In the genomic region with DNA sequence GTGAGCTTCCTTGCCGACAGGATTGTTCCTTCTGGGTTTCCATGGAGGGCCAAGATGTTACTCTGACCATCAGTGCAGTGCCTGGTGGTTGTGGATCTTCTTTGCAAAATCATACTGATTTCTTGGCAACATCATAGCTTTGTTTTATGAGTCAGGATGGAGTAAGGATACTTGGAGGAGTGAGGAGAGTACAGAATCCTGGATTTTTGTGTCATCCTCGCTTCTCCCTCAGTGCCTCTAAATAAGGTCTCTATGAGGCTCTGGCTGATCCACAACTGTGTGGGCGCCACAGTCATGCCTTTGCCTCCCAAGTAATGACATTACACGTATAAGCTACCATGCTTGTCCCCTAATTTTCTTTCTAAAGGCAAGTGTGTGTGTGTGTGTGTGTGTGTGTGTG, we compare ENCODE assay signal across 34 mouse cellular contexts. TPM values are rescaled to one million over a fixed set of nuclear protein-coding genes. Genes with fewer than 3 reads are reported as not detected.
DNase-seq lines count a peak whose midpoint lies in the region; ATAC-seq and TF ChIP-seq lines count a peak whose summit lies in the region.
"Had no signal": no experiment of that assay in that cellular context is flagged by ENCODE, and none has a peak within 500 bp of the region (broad histone marks: within the 10 kb centered on the region; RNA-seq: fewer than 3 reads in every experiment).

No protein-coding gene starts in this region.

- peaks cover 59% of the 10 kb centered on the region for H3K4me1 ChIP-seq in heart, embryonic 10.5 days
- H3K4me1 ChIP-seq in heart, adult 2 months (ENCODE audit: control insufficient read depth, insufficient read depth, low read length): peaks cover 16% of the 10 kb centered on the region
- H3K4me1 ChIP-seq in forebrain, embryonic 14.5 days (ENCODE audit: control insufficient read depth, insufficient read depth, low read length): peaks cover 18% of the 10 kb centered on the region; the same call in 1 of the 2 replicates

- no peak overlapping the region for H3K9ac ChIP-seq in heart, adult 2 months (ENCODE audit: low read depth, low read length)
- no peak overlapping the region for H3K9ac ChIP-seq in forebrain, embryonic 14.5 days (ENCODE audit: low read length)
- H3K9ac ChIP-seq: hindbrain, embryonic 15.5 days; intestine, embryonic 15.5 days; liver, embryonic 12.5 days; neural tube, embryonic 13.5 days had no signal

- 55% methylated on average over 4 of the region's 4 CpGs for WGBS in heart, embryonic 10.5 days
- WGBS in heart, adult 2 months: 74% methylated on average over 4 of the region's 4 CpGs
- 58% methylated on average over 4 of the region's 4 CpGs for WGBS in forebrain, embryonic 14.5 days

- no peak for TF ChIP-seq CTCF in heart, adult 2 months (IDR thresholded peaks at IDR 0.05)

- no peaks in the 10 kb centered on the region for H3K79me2 ChIP-seq in heart, adult 2 months (replicated peaks; ENCODE audit: control insufficient read depth, insufficient read depth, low read length)

- no peak overlapping the region for H3K4me2 ChIP-seq in forebrain, embryonic 14.5 days (ENCODE audit: low read length)
- H3K4me2 ChIP-seq: hindbrain, embryonic 15.5 days; intestine, embryonic 15.5 days; liver, embryonic 12.5 days; neural tube, embryonic 13.5 days had no signal

- H3K27ac ChIP-seq in heart, embryonic 10.5 days: peak overlapping the region; percentile 69; the same call in 1 of the 2 replicates
- H3K27ac ChIP-seq in heart, adult 2 months: no peak overlapping the region
- H3K27ac ChIP-seq in forebrain, embryonic 14.5 days (ENCODE audit: low read depth, low read length): peak overlapping the region; percentile 71; the same call in 1 of the 2 replicates
- H3K27ac ChIP-seq: hindbrain, embryonic 15.5 days; intestine, embryonic 15.5 days; liver, embryonic 12.5 days; neural tube, embryonic 13.5 days had no signal

- intact Hi-C loops in heart, adult 2 months (cut with DNase I): loop anchor here (2.0 kb wide), 1 partner anchor 16 kb away; no protein-coding TSS in a partner anchor
- intact Hi-C loops in left cerebral cortex, postnatal 14 days (cut with DNase I): no loop called here

- no peak for TF ChIP-seq EP300 in heart, adult 2 months (IDR thresholded peaks at IDR 0.05; ENCODE audit: insufficient read depth, low read depth, low read length)

- H3K27me3 ChIP-seq in heart, embryonic 10.5 days (ENCODE audit: insufficient read depth, poor library complexity, severe bottlenecking): no peaks in the 10 kb centered on the region
- H3K27me3 ChIP-seq in heart, adult 2 months (ENCODE audit: control insufficient read depth, insufficient read depth, low read length): no peaks in the 10 kb centered on the region
- H3K27me3 ChIP-seq in forebrain, embryonic 14.5 days (replicated peaks; ENCODE audit: control insufficient read depth, insufficient read depth, low read length): no peaks in the 10 kb centered on the region
- H3K27me3 ChIP-seq: CH12.LX; hindbrain, embryonic 15.5 days; intestine, embryonic 15.5 days; liver, embryonic 12.5 days; neural tube, embryonic 13.5 days had no signal

- H3K36me3 ChIP-seq in heart, embryonic 10.5 days: no peaks in the 10 kb centered on the region
- H3K36me3 ChIP-seq in heart, adult 2 months (ENCODE audit: control insufficient read depth, insufficient read depth, low read length): peaks cover 4% of the 10 kb centered on the region
- no peaks in the 10 kb centered on the region for H3K36me3 ChIP-seq in forebrain, embryonic 14.5 days (ENCODE audit: control insufficient read depth, insufficient read depth, low read length)
- H3K36me3 ChIP-seq: hindbrain, embryonic 15.5 days; intestine, embryonic 15.5 days; liver, embryonic 12.5 days; neural tube, embryonic 13.5 days had no signal

- H3K4me3 ChIP-seq in heart, embryonic 10.5 days: no peak overlapping the region
- H3K4me3 ChIP-seq in heart, adult 2 months: no peak overlapping the region
- no peak overlapping the region for H3K4me3 ChIP-seq in forebrain, embryonic 14.5 days (ENCODE audit: low read depth, low read length)
- H3K4me3 ChIP-seq: hindbrain, embryonic 15.5 days; intestine, embryonic 15.5 days; liver, embryonic 12.5 days; neural tube, embryonic 13.5 days had no signal

- DNase-seq in heart, embryonic 10.5 days (ENCODE audit: low spot score): no peak
- no peak for DNase-seq in heart, adult 2 months
- peak; percentile 57 for DNase-seq in 3T3-L1 (ENCODE audit: low read depth, low spot score)
- peak; percentile 74 for DNase-seq in brain, adult 2 months (ENCODE audit: low read depth, low spot score)
- DNase-seq in forebrain, embryonic 14.5 days (ENCODE audit: low spot score): no peak
- no peak for DNase-seq in left cerebral cortex, postnatal 14 days (ENCODE audit: low spot score in 2 of 2)
- DNase-seq: adrenal gland, postnatal 25 days; B cell, adult 2 months; cerebellum, adult 9-11 months; heart, postnatal 4 days; kidney, adult 8-10 months; kidney, postnatal 10 days; lung, adult 18-20 months; lung, postnatal 10 days; retina, postnatal 1 day; right cerebral cortex, postnatal 4 days; thymus, postnatal 25 days had no signal

- H3K9me3 ChIP-seq in heart, embryonic 10.5 days: no peaks in the 10 kb centered on the region
- H3K9me3 ChIP-seq in forebrain, embryonic 14.5 days (replicated peaks; ENCODE audit: control insufficient read depth, low read length): no peaks in the 10 kb centered on the region
- H3K9me3 ChIP-seq: hindbrain, embryonic 15.5 days; intestine, embryonic 15.5 days; liver, embryonic 12.5 days; neural tube, embryonic 13.5 days had no signal

- no peak for TF ChIP-seq POLR2A in heart, adult 2 months (IDR thresholded peaks at IDR 0.05; ENCODE audit: insufficient read depth, low read depth, low read length)

- ATAC-seq in forebrain, embryonic 14.5 days: no peak
- ATAC-seq in granulocyte monocyte progenitor cell, adult 5-6 weeks (replicated peaks; ENCODE audit: poor library complexity, severe bottlenecking): no peak
- ATAC-seq: intestine, embryonic 15.5 days; liver, embryonic 12.5 days had no signal

RNA-seq across cellular contexts. Expression of gene Flnb, which starts 28.9 kb away (rescaled TPM):
- polyA plus RNA-seq in heart, embryonic 10.5 days (2016; fragmentation: Nextera tagmentation; extraction: Ambion mirVana): 15.2 and 18.5 TPM in 2 replicates
- total RNA-seq in heart, adult 2 months (2021): 10 to 100 TPM; 17.0 to 22.7 TPM
- polyA plus RNA-seq in heart, adult 2 months (2012; rRNA removed): 9.6 and 18.2 TPM in 2 replicates
- 6.8 and 8.0 TPM in 2 replicates for polyA plus RNA-seq in forebrain, embryonic 14.5 days (2014; fragmentation: Nextera tagmentation; extraction: Ambion mirVana)
- total RNA-seq in granulocyte monocyte progenitor cell, adult 5-6 weeks (2014; fragmentation: Nextera tagmentation): 26.3 and 30.2 TPM in 2 replicates
- total RNA-seq in granulocyte monocyte progenitor cell, adult 5-6 weeks (2017): 18.7 and 20.8 TPM in 2 replicates
- 10 to 100 TPM; 31.2 to 33.8 TPM for total RNA-seq in left cerebral cortex, postnatal 14 days (2021)

RNA-seq across cellular contexts. Expression of gene Gm26661, which starts 55.3 kb away (rescaled TPM):
- not detected in 2 replicates for polyA plus RNA-seq in heart, embryonic 10.5 days (2016; fragmentation: Nextera tagmentation; extraction: Ambion mirVana)
- not detected for total RNA-seq in heart, adult 2 months (2021)
- polyA plus RNA-seq in heart, adult 2 months (2012; rRNA removed): not detected in 2 replicates
- not detected in 2 replicates for polyA plus RNA-seq in forebrain, embryonic 14.5 days (2014; fragmentation: Nextera tagmentation; extraction: Ambion mirVana)
- total RNA-seq in granulocyte monocyte progenitor cell, adult 5-6 weeks (2014; fragmentation: Nextera tagmentation): not detected in 2 replicates
- total RNA-seq in granulocyte monocyte progenitor cell, adult 5-6 weeks (2017): not detected in 2 replicates
- total RNA-seq in left cerebral cortex, postnatal 14 days (2021): not detected
- total RNA-seq: adrenal gland, postnatal 25 days; CH12.LX; common myeloid progenitor, adult 5-6 weeks; gastrocnemius, adult 8-10 months; heart, postnatal 4 days; layer of hippocampus, postnatal 14 days; left cerebral cortex, adult 8-10 months; MEL had no signal
- polyA plus RNA-seq: frontal cortex, adult 2 months; gonadal fat pad, adult 2 months; heart, embryonic 16.5 days; intestine, embryonic 15.5 days; limb, embryonic 11.5 days; liver, embryonic 12.5 days; midbrain, embryonic 11.5 days; neural tube, embryonic 13.5 days; stomach, embryonic 14.5 days had no signal

Comparison
In these comparisons a context has a peak if more than half of its experiments do, and no peak if none do; other contexts are left out.
1. DNase-seq: peak in 3T3-L1 (single experiment) and brain, adult 2 months (single experiment); none in heart, embryonic 10.5 days (single experiment), heart, adult 2 months (0 of 2), forebrain, embryonic 14.5 days (single experiment) and left cerebral cortex, postnatal 14 days (0 of 2).